Mouse (Mus musculus) cerebellum, adult 9-11 months (tissue): ENCODE data around the gene Taar7e.
"Not testable (repeated sequence)": the region's sequence is repeated elsewhere in the genome, so short reads cannot be mapped to it uniquely, and the experiment has no call there.

ENCODE experiments used
- DNase-seq: peaks from one replicate; pipeline ENCODE4 v3.0.0; 2022

Taar7e gene

DNA sequence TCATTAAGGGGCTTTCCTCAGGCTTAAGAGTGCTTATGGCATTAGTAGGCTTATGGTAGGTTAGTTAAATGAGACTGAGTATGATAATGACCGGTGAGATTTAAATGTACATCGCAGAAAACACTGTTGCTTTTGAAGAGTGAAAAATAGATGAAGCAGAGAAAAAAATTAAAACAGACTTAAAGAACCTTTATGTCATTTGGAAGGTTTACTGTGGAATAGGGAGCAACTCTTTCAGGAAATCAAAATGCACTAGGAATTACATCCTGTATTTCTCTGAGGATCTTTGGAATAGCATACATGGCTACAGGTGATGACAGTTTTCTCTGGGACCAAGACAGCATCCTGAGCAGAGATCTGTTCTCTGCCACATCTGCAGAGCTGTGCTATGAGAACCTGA is at the start of gene Taar7e:
Gene Taar7e, plus strand, starts transcription at position 301 of the 400 bp plus-strand sequence.
- DNase-seq = no peak

DNA sequence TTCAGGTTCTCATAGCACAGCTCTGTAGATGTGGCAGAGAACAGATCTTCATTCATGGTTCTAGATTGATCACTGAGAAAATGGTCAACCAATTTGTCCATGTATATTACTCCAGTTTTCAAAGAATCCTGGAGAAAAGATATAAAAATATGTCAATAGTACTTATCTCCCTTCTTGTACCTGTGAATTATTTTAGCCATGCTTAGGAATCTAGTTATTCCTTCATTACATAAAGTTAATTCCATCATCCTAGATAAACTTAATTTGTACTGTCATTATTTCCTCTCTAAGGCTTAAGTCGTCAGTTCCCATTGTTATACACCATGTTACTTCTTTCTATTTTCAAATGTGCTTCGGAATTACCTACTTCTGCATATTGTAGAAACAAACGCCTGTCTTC is 44.0 kb upstream of the Taar7e start, which contains the start of gene Taar7a:
Gene Taar7a, minus strand, starts transcription at position 101 of the 400 bp plus-strand sequence.
- DNase-seq = no peak

DNA sequence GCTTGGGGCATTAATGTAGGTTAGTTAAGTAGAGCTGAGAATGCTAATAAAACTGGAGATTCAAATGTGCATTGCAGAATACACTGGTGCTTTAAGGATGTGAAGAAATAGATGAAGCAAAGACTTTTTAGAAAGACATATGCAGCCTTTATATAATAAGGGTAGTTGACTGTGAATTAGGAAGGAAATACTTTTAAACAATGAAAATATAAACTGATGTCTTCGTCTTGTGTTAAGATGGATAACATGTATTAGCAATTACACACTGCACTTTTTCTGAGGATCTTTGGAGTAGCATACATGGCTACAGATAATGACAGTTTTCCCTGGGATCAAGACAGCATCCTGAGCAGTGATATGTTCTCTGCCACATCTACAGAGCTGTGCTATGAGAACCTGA is 37.8 kb upstream of the Taar7e start, which contains the start of gene Taar7b:
Gene Taar7b, plus strand, starts transcription at position 301 of the 400 bp plus-strand sequence.
- DNase-seq = no peak

DNA sequence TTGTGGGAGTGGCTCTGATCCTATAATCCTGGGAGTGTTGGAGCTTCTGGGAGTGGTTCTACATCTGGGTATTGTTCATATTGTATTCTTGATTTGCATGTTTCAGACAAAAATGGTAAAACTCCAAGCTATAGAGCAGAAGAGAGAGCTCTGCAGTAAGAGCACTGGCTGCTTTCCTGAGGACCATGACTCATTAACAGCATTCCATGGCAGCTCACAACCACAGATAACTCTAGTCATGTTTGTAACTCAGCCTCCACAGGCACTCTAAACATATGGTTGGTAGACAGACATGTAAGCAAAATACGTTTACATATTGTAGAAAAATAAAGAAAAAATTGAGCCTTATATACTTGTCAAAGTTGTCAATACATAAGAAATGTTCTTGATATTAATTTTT is 31.0 kb upstream of the Taar7e start:
- DNase-seq = no peak

DNA sequence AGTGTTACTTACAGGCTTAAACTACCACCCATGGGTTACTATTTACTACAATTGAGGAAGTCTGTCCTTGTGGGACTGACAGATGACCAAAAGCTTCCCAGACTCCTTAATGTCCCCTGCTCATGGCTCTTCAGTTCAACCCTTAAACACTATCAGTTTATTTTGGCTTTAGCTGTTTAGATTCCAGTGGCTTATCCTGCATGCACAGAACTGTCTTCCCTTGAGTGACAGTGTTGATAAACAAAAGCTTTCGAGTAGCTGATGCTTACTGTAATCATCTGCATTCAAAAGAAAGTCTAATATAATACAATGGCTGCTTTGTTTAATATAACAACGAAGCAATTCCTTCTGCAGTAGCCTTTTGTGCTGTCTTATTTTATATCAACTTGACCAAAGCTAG is 30.4 kb upstream of the Taar7e start:
- DNase-seq = no peak

DNA sequence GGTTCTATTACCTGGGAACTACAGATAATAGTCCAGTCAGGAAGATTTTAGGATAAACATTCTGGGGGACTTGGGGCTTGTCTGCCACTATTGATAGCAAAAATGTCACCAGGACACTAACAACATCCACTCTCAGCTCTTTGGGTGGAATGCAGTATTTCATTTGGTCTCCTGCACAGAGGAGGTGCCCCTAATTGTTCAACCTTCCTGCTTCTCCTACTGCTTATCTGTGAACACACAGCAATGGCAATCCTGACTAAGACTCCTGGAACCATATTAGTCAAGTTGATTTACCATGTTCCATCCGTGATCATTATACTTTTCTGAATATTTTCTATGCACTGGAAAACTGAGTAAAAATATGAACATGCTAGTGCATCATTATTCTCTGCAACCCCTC is 29.3 kb upstream of the Taar7e start:
- no peak for DNase-seq

DNA sequence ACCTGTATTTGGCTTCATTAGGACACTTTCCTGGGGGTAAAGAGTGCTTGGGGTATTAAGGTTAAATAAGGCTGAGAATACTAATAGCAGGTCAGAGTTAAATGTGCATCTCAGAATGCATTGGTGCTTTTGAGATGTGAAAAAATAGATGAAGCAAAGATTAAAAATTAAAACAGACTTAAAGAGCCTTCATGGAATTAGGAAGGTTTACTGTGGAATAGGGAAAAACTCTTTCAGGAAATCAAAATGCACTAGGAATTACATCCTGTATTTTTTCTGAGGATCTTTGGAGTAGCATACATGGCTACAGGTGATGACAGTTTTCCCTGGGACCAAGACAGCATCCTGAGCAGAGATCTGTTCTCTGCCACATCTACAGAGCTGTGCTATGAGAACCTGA is 10.5 kb upstream of the Taar7e start, which contains the start of gene Taar7d:
Gene Taar7d, plus strand, starts transcription at position 301 of the 400 bp plus-strand sequence.
- no peak for DNase-seq

DNA sequence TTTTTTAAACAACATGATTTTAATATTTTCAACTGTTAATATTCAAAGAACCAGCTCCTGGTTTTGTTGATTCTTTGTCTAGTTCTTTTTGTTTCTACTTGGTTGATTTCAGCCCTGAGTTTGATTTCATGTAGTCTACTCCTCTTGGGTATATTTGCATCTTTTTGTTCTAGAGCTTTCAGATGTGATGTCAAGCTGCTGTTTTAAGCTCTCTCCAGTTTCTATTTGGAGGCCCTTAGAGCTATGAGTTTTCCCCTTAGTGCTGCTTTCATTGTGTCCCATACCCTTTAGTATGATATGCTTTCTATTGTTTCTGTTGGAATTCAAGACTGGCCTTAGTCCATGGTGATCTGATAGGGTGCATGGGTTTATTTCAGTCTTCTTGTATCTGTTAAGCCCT is 6.1 kb upstream of the Taar7e start:
- no peak for DNase-seq

DNA sequence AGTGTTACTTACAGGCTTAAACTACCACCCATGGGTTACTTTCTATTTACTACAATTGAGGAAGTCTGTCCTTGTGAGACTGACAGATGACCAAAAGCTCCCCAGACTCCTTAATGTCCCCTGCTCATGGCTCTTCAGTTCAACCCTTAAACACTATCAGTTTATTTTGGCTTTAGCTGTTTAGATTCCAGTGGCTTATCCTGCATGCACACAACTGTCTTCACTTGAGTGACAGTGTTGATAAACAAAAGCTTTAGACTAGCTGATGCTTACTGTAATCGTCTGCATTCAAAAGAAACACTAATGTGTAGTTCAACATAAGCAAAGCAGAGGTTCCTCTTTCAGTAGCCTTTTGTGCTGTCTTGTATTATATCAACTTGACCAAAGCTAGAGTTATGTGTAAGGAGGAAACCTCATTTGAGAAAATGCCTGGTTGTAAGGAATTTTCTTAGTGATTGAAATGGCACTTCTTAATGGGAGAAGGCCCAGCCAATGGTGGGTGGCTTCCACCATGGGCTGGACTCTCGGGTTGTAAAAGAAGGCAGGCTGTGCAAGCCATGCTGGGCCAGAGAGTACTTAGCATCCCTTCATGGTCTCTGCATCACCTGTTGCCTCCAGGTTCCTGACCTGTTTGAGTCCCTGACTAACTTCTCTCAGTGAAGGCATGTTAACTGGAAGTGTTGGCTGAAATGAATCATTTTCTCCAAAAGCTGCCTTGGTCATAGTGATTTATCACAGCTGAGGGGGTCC is 2.9 kb downstream of the Taar7e start:
- no peak for DNase-seq

DNA sequence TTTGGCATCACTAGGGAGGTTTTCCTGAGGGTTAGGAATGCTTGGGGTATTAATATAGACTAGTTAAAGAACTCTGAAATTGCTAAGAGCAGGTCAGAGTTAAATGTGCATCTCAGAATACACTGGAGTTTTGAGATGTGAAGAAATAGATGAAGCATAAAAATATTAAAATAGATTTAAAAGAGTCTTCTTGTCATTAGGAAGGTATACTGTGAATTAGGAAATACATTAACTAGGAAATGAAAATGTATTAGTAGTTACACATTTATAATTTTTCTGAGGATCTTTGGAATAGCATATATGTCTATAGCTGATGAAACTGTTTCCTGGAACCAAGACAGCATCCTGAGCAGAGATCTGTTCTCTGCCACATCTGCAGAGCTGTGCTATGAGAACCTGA is 11.8 kb downstream of the Taar7e start, which contains the start of gene Taar7f:
Gene Taar7f, plus strand, starts transcription at position 301 of the 400 bp plus-strand sequence.
- DNase-seq = no peak

DNA sequence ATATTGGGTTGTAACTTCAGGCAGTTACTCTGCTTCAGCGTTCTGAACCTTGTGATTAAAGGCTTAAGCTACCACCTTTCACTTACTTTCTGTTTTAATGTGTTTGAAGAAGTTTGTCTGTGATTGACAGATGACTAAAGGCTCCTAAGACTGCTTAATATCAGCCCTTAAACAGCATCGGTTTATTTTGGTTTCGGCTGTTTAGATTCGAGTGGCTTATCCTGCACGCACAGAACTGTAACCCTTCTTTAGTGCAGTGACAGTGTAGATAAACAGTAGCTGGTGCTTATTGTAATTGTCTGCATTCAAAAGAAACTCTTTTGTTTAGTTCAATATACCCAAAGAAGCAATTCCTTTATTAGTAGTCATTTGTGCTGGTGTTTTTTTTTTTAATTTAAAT is 14.6 kb downstream of the Taar7e start:
- no peak for DNase-seq

DNA sequence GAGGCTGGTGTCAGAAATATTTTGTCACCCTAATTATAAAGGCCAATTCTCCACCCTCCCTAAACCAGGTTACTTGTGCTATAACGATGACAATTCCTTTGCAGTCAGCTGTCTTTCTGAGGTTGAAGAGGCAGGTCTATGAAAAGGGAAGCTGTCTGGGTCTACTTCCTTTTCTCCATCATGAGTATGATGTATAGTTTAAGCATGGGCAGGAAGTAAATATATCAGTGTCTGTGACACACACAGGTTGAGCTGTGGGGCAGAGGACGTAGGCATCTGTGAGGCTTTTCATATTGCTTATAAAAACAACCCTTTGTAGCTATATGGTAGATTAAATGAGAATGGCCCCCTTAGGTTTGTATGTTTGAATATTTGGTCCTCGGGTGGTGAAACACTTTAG is 21.6 kb downstream of the Taar7e start:
- no peak for DNase-seq

DNA sequence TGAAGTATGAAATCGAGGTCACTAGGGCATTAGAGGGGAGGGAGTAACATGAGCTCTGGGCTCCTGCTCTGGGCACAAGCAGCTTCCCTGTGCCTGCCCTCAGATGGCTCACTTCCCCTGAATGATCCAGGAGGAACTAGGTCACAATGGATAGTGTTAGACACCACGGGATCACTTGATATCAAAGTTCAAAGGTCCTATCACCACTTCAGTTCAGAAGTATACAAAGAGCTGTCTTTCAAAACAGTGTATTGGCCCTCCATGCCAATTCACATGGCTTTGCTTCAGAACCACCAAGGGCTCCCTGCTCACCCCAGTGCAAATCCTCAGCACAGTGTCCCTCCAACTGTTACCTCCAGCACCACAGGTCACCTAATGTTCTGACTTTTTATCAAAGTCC is 37.3 kb downstream of the Taar7e start:
- DNase-seq = not testable (repeated sequence)

DNA sequence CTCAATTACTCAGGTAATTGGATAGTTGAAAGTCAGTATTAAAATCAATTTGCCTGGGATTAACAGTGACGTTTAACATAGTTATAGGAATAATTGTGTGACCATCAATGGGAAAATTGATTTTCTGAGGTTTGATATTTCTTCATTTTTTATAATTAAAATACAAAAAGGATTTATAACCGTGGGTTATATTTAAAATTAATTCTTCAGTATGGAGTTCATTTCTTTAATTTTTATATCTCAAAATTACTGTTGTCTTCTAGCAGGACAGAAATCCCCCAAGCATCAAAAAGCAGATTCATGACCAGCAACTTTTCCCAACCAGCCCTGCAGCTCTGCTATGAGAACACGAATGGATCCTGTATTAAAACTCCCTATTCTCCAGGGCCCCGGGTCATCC is 38.8 kb downstream of the Taar7e start, which contains the start of gene Taar8a:
Gene Taar8a, plus strand, starts transcription at position 301 of the 400 bp plus-strand sequence.
- DNase-seq = not testable (repeated sequence)

DNA sequence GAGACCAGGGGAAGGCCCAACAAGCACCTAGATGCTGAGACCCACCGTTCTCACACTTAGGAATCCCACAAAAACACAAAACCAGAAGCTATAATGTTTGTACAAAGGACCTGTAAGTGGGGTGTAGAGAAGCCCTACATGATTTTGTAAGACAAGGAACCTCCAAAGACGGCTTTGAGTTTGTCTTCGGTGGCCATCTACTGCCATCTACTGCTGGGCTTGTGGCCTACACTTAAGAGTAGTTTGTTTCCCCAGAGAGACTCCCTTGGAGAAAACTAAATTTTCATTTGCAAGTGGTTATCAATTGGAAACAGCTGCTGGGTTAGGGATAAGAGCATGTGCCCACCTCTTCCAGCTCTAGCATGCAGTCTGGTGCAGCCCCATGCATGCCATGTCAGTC is 42.8 kb downstream of the Taar7e start:
- no peak for DNase-seq

DNA sequence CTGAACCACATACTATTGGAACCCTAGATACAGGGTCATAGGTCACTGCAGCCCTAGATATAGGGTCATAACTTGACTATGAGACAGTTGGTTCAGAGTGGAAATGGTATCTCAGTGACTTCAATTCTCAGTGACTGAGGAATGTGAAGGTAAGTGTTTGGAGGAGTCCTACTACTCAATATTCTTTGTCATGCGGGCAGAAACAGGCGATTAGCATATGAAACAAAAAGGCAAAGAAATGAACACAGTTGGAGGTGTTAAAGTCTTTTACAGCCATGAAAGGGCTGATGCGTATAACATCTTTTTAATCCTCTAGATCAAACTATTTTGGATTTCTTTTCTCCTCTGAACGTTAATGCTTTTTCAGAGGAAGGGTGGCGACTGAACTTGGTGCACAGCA is 48.5 kb downstream of the Taar7e start:
- no peak for DNase-seq

DNA sequence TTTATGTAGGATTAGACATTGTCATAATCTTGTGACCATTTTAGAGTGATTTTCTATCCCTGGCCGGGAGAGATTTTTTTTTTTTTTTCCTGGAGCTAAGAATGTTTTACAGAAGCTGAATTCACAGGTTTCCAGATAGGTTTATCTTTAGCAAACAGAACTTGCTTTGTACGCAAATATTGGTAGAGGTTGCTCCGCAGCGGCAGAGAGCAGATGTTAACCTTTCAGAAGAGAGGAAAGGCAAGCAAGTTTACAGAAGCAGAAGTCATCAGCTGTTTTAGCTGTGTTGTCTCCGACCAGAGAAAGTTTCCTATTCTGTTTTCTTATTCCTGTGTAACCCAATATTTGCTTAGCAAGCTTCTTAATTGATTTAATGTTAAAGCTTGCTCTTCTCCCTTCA is 49.1 kb downstream of the Taar7e start:
- no peak for DNase-seq

DNA sequence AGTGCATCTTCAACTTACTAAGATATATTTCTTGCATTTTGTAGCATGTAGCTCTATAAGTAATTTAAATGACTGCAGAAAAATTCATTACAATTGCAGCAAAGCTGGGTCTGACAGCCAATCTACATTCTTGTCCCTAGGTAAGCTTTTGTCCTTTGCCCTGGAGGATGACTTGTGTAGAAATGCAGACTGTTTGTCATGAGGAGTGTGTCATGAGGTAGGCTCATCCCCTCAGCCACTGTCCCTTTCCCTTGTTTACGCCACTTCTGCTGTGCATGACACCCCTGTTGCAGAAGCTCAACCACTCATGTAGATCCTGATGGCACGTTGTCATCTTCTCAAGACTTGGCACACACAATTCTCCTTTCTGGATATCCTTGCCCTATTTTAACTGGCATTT is 49.8 kb downstream of the Taar7e start:
- DNase-seq = no peak
